Mouse (Mus musculus) heart, postnatal 14 days (tissue): ENCODE results near the gene Cyp2d10. TPM values are rescaled to one million over a fixed set of nuclear protein-coding genes. Genes with fewer than 3 reads are reported as not detected.
A peak's percentile ranks its signal among the peaks of the same experiment; 100 is the strongest.
"Not testable (repeated sequence)": the region's sequence is repeated elsewhere in the genome, so short reads cannot be mapped to it uniquely, and the experiment has no call there.

ENCODE experiments used
- DNase-seq, 2 experiments: peaks; one replicate each; pipeline ENCODE4 v3.0.0; 2021 to 2022
- intact Hi-C: fragments of 180-260 bp; cut with DNase I; formaldehyde crosslinking; loops from one replicate; pipeline ENCODE4 v1.15.1; 2025
- microRNA-seq, 2 experiments: library from miRNA; unstranded; fragments of <30 nt; microRNA quantifications; one replicate each; pipeline ENCODE4 v1.2.0; 2021 to 2022
- total RNA-seq, 2 experiments: library from RNA; stranded (reverse); gene quantifications; 2 replicates each; pipeline ENCODE4 v1.2.3; 2021

Cyp2d10 gene
- total RNA-seq, 2 experiments from 2014 or later = 0.43 TPM; not detected in 1

GRCm38 (mm10) chr15:82363801-82364200 is 43.2 kb downstream of the Cyp2d10 start:
- DNase-seq, intact Hi-C loops: not testable (repeated sequence)

GRCm38 (mm10) chr15:82362234-82362633 is 44.8 kb downstream of the Cyp2d10 start:
- intact Hi-C loops = no loop called here
- peak in 1 of 2 experiments; percentile 1 for DNase-seq

GRCm38 (mm10) chr15:82361459-82362018 is 45.5 kb downstream of the Cyp2d10 start:
- DNase-seq = peak in 1 of 2 experiments; percentile 20
- intact Hi-C loops = no loop called here

GRCm38 (mm10) chr15:82358431-82359260 is 48.3 kb downstream of the Cyp2d10 start:
- DNase-seq = peak in 1 of 2 experiments; percentile 36
- intact Hi-C loops = no loop called here

GRCm38 (mm10) chr15:82354126-82354945 is 52.7 kb downstream of the Cyp2d10 start, which contains the start of gene Ndufa6:
Gene Ndufa6 (minus strand): TSS chr15:82354322.
- intact Hi-C loops = loop anchor here (2.0 kb wide), 1 partner anchor 62 kb away; no protein-coding TSS in a partner anchor
- DNase-seq = peak; percentile 98 to 99

- intact Hi-C loops = loop anchor here (2.0 kb wide), 1 partner anchor 63 kb away; no protein-coding TSS in a partner anchor
- no peak for DNase-seq
These were observed 53.3 kb downstream of the Cyp2d10 start for GRCm38 (mm10) chr15:82353745-82354113.

GRCm38 (mm10) chr15:82353078-82353744 is 53.8 kb downstream of the Cyp2d10 start:
- DNase-seq = no peak
- intact Hi-C loops = no loop called here

Small RNA genes within 50 kb of the gene (microRNA-seq; reads per million reads assigned to microRNA genes)
- gene Gm25990 = 0 reads per million in 2 experiments
- 0 reads per million in 2 experiments for gene Gm27331
- gene Gm27622 = 0 reads per million in 2 experiments
- gene Mir7684 = 0 reads per million in 2 experiments

Other genes with a start within 250 kb of the Cyp2d10 start
- gene Shisa8, start 194.4 kb downstream of the Cyp2d10 start, total RNA-seq = under 1 TPM; 0.14 to 0.34 TPM
- under 1 TPM; 0.24 TPM for gene Tnfrsf13c, start 182.8 kb downstream of the Cyp2d10 start, total RNA-seq
- gene Cenpm, start 162.4 kb downstream of the Cyp2d10 start, total RNA-seq = 1 to 10 TPM; 1.9 to 3.2 TPM
- gene 1500009C09Rik, start 154.8 kb downstream of the Cyp2d10 start, total RNA-seq = not detected
- gene Sept3, start 132.3 kb downstream of the Cyp2d10 start, total RNA-seq = under 1 TPM; 0.17 to 0.24 TPM
- gene Wbp2nl, start 108.2 kb downstream of the Cyp2d10 start, total RNA-seq = not detected
- 10 to 100 TPM; 28.9 to 33.4 TPM for gene Naga, start 68.3 kb downstream of the Cyp2d10 start, total RNA-seq
- gene Pheta2, start 68.3 kb downstream of the Cyp2d10 start, total RNA-seq = 1 to 10 TPM; 2.0 to 2.3 TPM
- 100 to 1,000 TPM; 197 to 205 TPM for gene Smdt1, start 68.2 kb downstream of the Cyp2d10 start, total RNA-seq
- gene Ndufa6, start 52.9 kb downstream of the Cyp2d10 start, total RNA-seq = 100 to 1,000 TPM; 577 to 610 TPM
- 10 to 100 TPM; 21.9 to 25.7 TPM for gene Cyp2d22, start 26.9 kb downstream of the Cyp2d10 start, total RNA-seq
- not detected for gene Cyp2d11, start 13.2 kb downstream of the Cyp2d10 start, total RNA-seq
- not detected for gene Cyp2d9, start 26.2 kb upstream of the Cyp2d10 start, total RNA-seq
- not detected for gene Cyp2d12, start 147.9 kb upstream of the Cyp2d10 start, total RNA-seq
- gene Cyp2d34, start 213.8 kb upstream of the Cyp2d10 start, total RNA-seq = not detected